Mouse (Mus musculus) C2C12 (cell line): ENCODE measurements around the gene Tmem121b.

Experiments used
- CEBPB ChIP-seq: IDR thresholded peaks from one replicate; pipeline ENCODE4 v1.6.1; 2011; ENCODE audit warnings: low read depth, mild to moderate bottlenecking, control low read depth, moderate library complexity
- CTCF ChIP-seq: IDR thresholded peaks from one replicate; pipeline ENCODE4 v1.5.1; 2011; ENCODE audit not compliant: control insufficient read depth, insufficient read depth, insufficient read length
- FOSL1 ChIP-seq: IDR thresholded peaks from one replicate; pipeline ENCODE4 v1.8.0; 2011; ENCODE audit warnings: mild to moderate bottlenecking, low read length; ENCODE audit not compliant: poor library complexity, insufficient read depth, severe bottlenecking
- MAX ChIP-seq: IDR thresholded peaks from one replicate; pipeline ENCODE4 v1.6.1; 2011; ENCODE audit warnings: mild to moderate bottlenecking, control low read depth
- MYOD1 ChIP-seq: IDR thresholded peaks from one replicate; pipeline ENCODE4 v1.6.1; 2011; ENCODE audit warnings: low read depth; ENCODE audit not compliant: control insufficient read depth, insufficient read length
- MYOG ChIP-seq: IDR thresholded peaks from one replicate; pipeline ENCODE4 v1.6.1; 2011; ENCODE audit not compliant: control insufficient read depth, insufficient read length; ENCODE audit errors: extremely low read depth
- USF1 ChIP-seq: IDR thresholded peaks from one replicate; pipeline ENCODE4 v1.6.1; 2011; ENCODE audit warnings: low read depth, mild to moderate bottlenecking, control low read depth, moderate library complexity

- no peak for TF ChIP-seq CTCF
- TF ChIP-seq MYOG = no peak
- TF ChIP-seq MYOD1 = no peak
- no peak for TF ChIP-seq CEBPB
- no peak for TF ChIP-seq MAX
- no peak for TF ChIP-seq USF1
- TF ChIP-seq FOSL1 = no peak
Measured at GRCm38 (mm10) chr6:120529123-120529522, 35.5 kb upstream of the Tmem121b start.
